Mouse (Mus musculus) fat pad, adult 2 months (tissue): ENCODE results near the gene Slc47a2.

Experiments used
- DNase-seq: peaks from one replicate; pipeline ENCODE4 v3.0.0-alpha.2; 2011; ENCODE audit warnings: low read depth, low spot score; ENCODE audit errors: extremely low read depth

The Slc47a2 gene

GRCm38 (mm10) chr11:61342505-61343420 lies at the start of gene Slc47a2:
TSS of gene Slc47a2 (minus strand) at chr11:61342860.
- no peak for DNase-seq

- no peak for DNase-seq
Measured at GRCm38 (mm10) chr11:61388936-61389335, 46.3 kb upstream of the Slc47a2 start.

- DNase-seq, result no peak
Measured at GRCm38 (mm10) chr11:61388012-61388411, 45.4 kb upstream of the Slc47a2 start.

- DNase-seq, result no peak
Measured at GRCm38 (mm10) chr11:61387233-61387632, 44.6 kb upstream of the Slc47a2 start.

GRCm38 (mm10) chr11:61385725-61386124 lies 43.1 kb upstream of the Slc47a2 start:
- no peak for DNase-seq

GRCm38 (mm10) chr11:61381272-61381671 lies 38.6 kb upstream of the Slc47a2 start:
- DNase-seq, result no peak

- DNase-seq, result no peak
Measured at GRCm38 (mm10) chr11:61378651-61379050, 36.0 kb upstream of the Slc47a2 start.

GRCm38 (mm10) chr11:61377881-61378613 lies 35.4 kb upstream of the Slc47a2 start, which contains the start of gene Slc47a1:
TSS of gene Slc47a1 (minus strand) at chr11:61378345.
- DNase-seq, result no peak

GRCm38 (mm10) chr11:61368668-61369067 lies 26.0 kb upstream of the Slc47a2 start:
- DNase-seq, result no peak

- no peak for DNase-seq
Measured at GRCm38 (mm10) chr11:61366517-61367273, 24.0 kb upstream of the Slc47a2 start.

- DNase-seq, result no peak
Measured at GRCm38 (mm10) chr11:61365938-61366337, 23.3 kb upstream of the Slc47a2 start.

GRCm38 (mm10) chr11:61364096-61364495 lies 21.4 kb upstream of the Slc47a2 start:
- DNase-seq, result no peak

- no peak for DNase-seq
Measured at GRCm38 (mm10) chr11:61361515-61362190, 19.0 kb upstream of the Slc47a2 start.

GRCm38 (mm10) chr11:61356600-61356999 lies 13.9 kb upstream of the Slc47a2 start:
- DNase-seq, result no peak

GRCm38 (mm10) chr11:61356111-61356510 lies 13.5 kb upstream of the Slc47a2 start:
- no peak for DNase-seq

- no peak for DNase-seq
Measured at GRCm38 (mm10) chr11:61355351-61355750, 12.7 kb upstream of the Slc47a2 start.

GRCm38 (mm10) chr11:61354346-61354745 lies 11.7 kb upstream of the Slc47a2 start:
- no peak for DNase-seq

- DNase-seq, result no peak
Measured at GRCm38 (mm10) chr11:61353038-61353437, 10.4 kb upstream of the Slc47a2 start.

GRCm38 (mm10) chr11:61352138-61352651 lies 9.5 kb upstream of the Slc47a2 start:
- no peak for DNase-seq

GRCm38 (mm10) chr11:61349337-61349736 lies 6.7 kb upstream of the Slc47a2 start:
- peak; percentile 30 for DNase-seq
